Mouse (Mus musculus) spleen, adult 2 months (tissue): ENCODE data around the gene Fkbp6. TPM values are rescaled to one million over a fixed set of nuclear protein-coding genes. Genes with fewer than 3 reads are reported as not detected.

Experiments used
- DNase-seq, 2 experiments: peaks; one replicate each; pipeline versions ENCODE4 v3.0.0 to v3.0.0-alpha.2; 2012 to 2021; ENCODE audit warnings: low spot score in 2 of 2, low read depth in 1 of 2
- H3K27ac ChIP-seq: fragments of 200-500 bp; 2 replicates; pipeline ENCODE4 v1.5.1; 2012; ENCODE audit warnings: low read length, inconsistent platforms; ENCODE audit not compliant: insufficient read depth
- H3K27me3 ChIP-seq: fragments of 200-500 bp; 2 replicates; pipeline ENCODE4 v1.6.1; 2012; ENCODE audit warnings: mild to moderate bottlenecking, moderate library complexity, low read length, inconsistent platforms; ENCODE audit not compliant: control insufficient read depth, insufficient read depth
- H3K36me3 ChIP-seq: fragments of 200-500 bp; 2 replicates; pipeline ENCODE4 v1.6.1; 2012; ENCODE audit warnings: mild to moderate bottlenecking, low read length, inconsistent platforms; ENCODE audit not compliant: control insufficient read depth, insufficient read depth
- H3K4me1 ChIP-seq: fragments of 200-500 bp; 2 replicates; pipeline ENCODE4 v1.6.1; 2011; ENCODE audit warnings: inconsistent platforms; ENCODE audit not compliant: control insufficient read depth, insufficient read depth, insufficient read length
- H3K4me3 ChIP-seq: fragments of 200-500 bp; 2 replicates; pipeline ENCODE4 v1.5.1; 2011; ENCODE audit warnings: mild to moderate bottlenecking, inconsistent platforms; ENCODE audit not compliant: insufficient read depth, insufficient read length; ENCODE audit errors: extremely low read depth
- CTCF ChIP-seq: fragments of 200-500 bp; IDR thresholded peaks from 2 replicates; pipeline ENCODE4 v1.5.1; 2011; ENCODE audit warnings: mild to moderate bottlenecking, inconsistent platforms; ENCODE audit not compliant: insufficient read depth, insufficient read length, insufficient replicate concordance; ENCODE audit errors: extremely low read depth
- POLR2A ChIP-seq: fragments of 200-500 bp; IDR thresholded peaks from 2 replicates; pipeline ENCODE4 v1.6.1; 2011; ENCODE audit warnings: low read depth, low read length, inconsistent platforms
- WGBS: fragments of 180-500 bp; shearing (Covaris S2); methylation state at CpG from one replicate; pipeline ENCODE4 v1.1.7; 2018; 5-methylcytosine and 5-hydroxymethylcytosine counted together
- polyA plus RNA-seq: library from polyadenylated mRNA; depleted of rRNA; stranded (reverse); fragments of >200 nt; gene quantifications from 2 replicates; pipeline ENCODE4 v1.2.3, GENCODE M21; 2012

Fkbp6 gene
- polyA plus RNA-seq, 1 experiment, result not detected

DNA sequence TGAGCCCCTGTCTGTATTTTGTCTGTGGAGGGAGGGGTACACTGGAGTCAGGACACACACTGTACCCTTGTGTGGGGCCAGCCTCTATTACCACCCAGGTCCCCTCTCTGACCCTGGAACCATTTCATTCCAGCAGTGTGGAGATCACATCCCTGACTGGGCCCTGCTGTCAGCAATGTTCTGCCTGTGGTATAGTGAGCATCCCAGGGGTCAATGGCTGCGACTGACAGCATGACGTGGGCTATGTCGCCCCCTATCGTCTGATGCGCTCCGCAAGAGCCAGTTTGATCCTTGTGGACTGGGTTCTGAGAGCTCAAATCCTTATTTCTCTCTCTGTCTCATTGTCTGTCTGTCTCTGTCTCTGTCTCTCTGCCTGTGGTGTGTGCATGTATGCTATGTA is 63.7 kb downstream of the Fkbp6 start:
- H3K4me1 ChIP-seq, result no peaks in the 10 kb centered on the region
- no peak overlapping the region for H3K4me3 ChIP-seq
- peak; percentile 9 to 58 for DNase-seq
- TF ChIP-seq CTCF, result peak; percentile 85; the same call in 1 of the 2 replicates
- no peak for TF ChIP-seq POLR2A
- no peaks in the 10 kb centered on the region for H3K27me3 ChIP-seq
- H3K36me3 ChIP-seq, result no peaks in the 10 kb centered on the region
- 2% methylated on average over 6 of the region's 6 CpGs for WGBS
- no peak overlapping the region for H3K27ac ChIP-seq

DNA sequence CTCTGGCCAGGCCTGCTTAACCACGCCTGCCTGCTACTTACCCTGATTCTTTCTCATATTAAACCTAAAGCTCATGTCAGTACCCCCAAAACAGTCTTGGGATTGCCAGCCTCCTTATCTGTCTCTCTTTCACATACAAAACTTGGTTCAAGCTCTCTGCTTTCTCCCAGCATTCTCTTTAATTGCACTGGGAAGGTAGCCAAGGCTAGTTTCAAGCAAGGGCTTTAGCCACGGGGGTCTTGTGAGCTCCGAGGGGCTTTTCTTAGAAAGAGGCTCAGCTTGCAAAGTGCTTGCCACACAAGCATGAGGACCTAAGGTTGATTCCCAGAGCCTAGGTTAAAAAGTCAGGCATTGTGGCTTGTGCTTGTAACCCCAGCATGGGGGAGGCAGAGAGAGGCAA is 64.6 kb downstream of the Fkbp6 start:
- WGBS, result 83% methylated on average over 3 of the region's 3 CpGs
- no peak for DNase-seq
- Histone ChIP-seq H3K4me1 (no peaks in the 10 kb centered on the region), H3K27me3 (no peaks in the 10 kb centered on the region), H3K4me3 (no peak overlapping the region), H3K27ac (no peak overlapping the region), H3K36me3 (no peaks in the 10 kb centered on the region)
- TF ChIP-seq CTCF, result no peak
- TF ChIP-seq POLR2A, result no peak

DNA sequence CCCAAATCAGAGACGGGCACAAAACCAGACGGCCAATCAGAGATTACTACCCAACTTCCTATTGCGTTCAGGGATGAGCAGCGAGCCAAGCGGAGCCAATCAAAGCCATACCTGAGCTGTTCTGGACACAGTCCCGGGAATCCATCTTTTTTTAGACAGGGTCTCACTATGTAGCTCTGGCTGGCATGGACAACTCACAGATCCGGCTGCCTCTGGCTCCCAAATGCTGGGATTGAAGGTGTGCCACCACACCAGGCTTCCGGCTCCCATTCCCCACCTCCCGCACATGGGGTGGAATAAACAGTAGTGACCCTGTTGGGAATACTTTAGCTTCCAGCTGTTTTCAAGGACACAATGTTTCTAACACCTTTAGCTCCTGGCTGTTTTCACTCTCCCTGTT is 69.6 kb downstream of the Fkbp6 start:
- H3K27ac ChIP-seq, result no peak overlapping the region
- no peak for DNase-seq
- 86% methylated on average over 9 of the region's 9 CpGs for WGBS
- H3K4me3 ChIP-seq, result no peak overlapping the region
- no peaks in the 10 kb centered on the region for H3K36me3 ChIP-seq
- no peak for TF ChIP-seq CTCF
- TF ChIP-seq POLR2A, result no peak
- no peaks in the 10 kb centered on the region for H3K27me3 ChIP-seq
- no peaks in the 10 kb centered on the region for H3K4me1 ChIP-seq

DNA sequence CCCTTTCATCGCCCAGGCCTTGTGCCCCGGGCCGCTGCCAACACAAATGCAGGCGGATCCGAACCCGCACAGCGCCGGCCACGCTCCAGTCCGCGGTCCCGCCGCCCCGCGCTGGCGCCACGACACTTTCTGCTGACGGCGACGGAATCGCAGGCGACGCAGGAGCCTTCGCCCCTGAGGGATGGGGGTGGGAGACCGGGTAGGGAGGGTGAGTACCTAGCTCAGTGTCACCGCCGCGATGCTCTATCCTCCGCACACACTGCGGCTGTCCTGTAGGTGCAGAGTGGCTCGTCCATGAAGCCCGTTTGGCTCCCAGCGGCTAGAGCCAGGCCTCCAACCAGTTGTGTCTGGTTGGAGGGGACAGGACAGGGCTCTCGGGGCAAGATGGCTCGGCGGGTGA is 73.2 kb downstream of the Fkbp6 start:
- TF ChIP-seq POLR2A, result no peak
- TF ChIP-seq CTCF, result no peak
- no peaks in the 10 kb centered on the region for H3K27me3 ChIP-seq

DNA sequence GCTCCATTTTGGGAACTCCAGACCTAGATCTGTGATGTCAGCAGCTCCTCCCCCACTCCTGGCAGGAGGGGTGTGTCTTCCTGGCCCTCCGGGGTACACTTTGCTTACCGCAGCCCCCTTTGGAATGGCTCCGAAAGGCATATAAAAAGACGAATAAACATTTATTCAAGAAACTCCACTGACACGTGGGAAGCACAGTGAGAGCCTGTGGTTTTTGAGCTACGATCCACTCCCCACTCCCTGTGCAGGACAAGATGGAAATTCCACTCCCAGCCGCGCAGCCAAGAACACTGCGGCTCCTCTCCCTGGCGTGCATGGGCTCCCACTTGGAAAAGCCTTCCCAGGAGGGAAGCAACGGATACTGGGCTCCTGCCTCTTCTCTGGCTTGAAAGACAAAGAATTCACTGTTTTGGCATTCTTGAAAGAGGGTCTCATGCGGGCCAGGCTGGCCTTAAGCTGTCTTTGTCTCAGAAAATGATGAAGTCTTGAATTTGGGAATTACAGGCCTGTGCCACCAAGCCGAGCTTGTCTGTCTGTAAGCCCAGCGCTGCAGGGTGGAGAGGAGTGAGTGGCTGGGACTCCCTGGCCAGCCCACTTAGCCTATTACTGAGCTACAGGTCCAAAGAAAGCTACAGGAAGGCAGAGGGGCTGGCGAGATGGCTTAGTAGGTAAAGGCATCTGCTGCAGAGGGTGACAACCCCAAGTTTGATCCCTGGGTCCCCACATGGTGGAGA is 75.0 kb downstream of the Fkbp6 start:
- H3K27ac ChIP-seq, result no peak overlapping the region
- TF ChIP-seq POLR2A (no peak), CTCF (no peak)
- 74% methylated on average over 15 of the region's 15 CpGs for WGBS
- H3K4me3 ChIP-seq, result no peak overlapping the region
- H3K27me3 ChIP-seq, result no peaks in the 10 kb centered on the region
- no peak for DNase-seq
- no peaks in the 10 kb centered on the region for H3K36me3 ChIP-seq
- no peaks in the 10 kb centered on the region for H3K4me1 ChIP-seq

More for the DNA sequence above, 73.2 kb downstream of the Fkbp6 start:
- no peak for DNase-seq
- 68% methylated on average over 36 of the region's 36 CpGs for WGBS
- H3K27ac ChIP-seq, result no peak overlapping the region
- no peaks in the 10 kb centered on the region for H3K36me3 ChIP-seq
- no peaks in the 10 kb centered on the region for H3K4me1 ChIP-seq
- no peak overlapping the region for H3K4me3 ChIP-seq

DNA sequence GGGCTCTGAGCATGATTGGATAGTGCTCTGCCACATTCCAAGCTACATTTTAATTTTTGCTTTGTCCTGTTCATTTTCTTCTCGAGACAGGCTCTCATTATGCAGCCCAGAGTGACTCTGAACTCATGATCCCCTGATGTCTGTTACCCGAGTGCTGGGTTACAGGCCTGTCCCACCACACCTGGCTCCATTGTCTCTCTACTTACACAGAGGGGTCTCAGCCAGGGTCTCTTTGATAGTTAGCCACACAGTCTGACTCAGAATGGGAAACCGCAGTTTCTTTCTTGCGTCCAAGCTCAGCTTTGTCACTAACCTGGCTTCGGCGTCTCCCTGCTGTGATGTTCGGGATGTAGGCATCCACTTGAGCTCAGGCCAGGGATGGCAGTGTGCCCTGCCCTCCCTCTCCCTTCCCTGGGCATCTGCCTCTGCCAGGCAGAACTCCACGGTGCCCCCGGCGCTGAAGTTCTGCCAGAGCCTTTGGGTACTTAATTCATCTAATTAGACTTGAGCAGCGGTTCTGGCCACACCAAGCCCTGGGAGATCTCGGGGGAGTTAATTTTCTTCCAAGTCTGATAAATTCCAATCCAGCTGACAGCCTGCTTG is 78.2 kb downstream of the Fkbp6 start:
- WGBS, result 88% methylated on average over 12 of the region's 12 CpGs
- Histone ChIP-seq H3K27ac (no peak overlapping the region), H3K4me3 (no peak overlapping the region), H3K4me1 (no peaks in the 10 kb centered on the region), H3K36me3 (no peaks in the 10 kb centered on the region), H3K27me3 (no peaks in the 10 kb centered on the region)
- TF ChIP-seq POLR2A (no peak), CTCF (no peak)
- DNase-seq, result no peak

DNA sequence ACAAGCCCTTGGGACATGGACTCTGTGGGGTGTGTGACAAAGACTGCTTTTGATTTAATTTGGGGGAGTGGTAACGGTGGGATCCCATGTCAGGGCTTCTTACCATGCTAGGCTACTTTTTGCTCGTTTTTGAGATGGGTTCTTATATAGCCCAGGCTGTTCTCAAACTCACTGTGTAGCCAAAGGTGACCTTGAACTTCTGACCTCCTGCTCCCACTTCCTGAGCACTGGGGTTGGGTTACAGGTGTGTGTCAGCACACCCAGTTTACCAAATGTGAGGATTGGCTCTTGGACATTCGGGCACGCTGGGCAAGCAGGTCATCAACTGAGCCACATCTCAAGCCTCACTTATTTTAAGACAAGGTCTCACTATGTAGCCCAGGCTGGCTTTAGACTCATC is 79.5 kb downstream of the Fkbp6 start:
- WGBS, result 81% methylated on average over 4 of the region's 4 CpGs
- Histone ChIP-seq H3K27me3 (no peaks in the 10 kb centered on the region), H3K4me1 (no peaks in the 10 kb centered on the region), H3K27ac (no peak overlapping the region), H3K4me3 (no peak overlapping the region), H3K36me3 (no peaks in the 10 kb centered on the region)
- no peak for TF ChIP-seq CTCF
- TF ChIP-seq POLR2A, result no peak
- DNase-seq, result no peak
